Mouse (Mus musculus): ENCODE measurements around the gene Tcp11l2.

Gene Tcp11l2

GRCm38 (mm10) chr10:84600136-84600535 lies 23.7 kb downstream of the Tcp11l2 start:
- no peak for DNase-seq (ENCODE audit: low spot score)

- no peak for DNase-seq (ENCODE audit: low spot score)
Measured at GRCm38 (mm10) chr10:84604335-84604734, 27.9 kb downstream of the Tcp11l2 start.

GRCm38 (mm10) chr10:84608361-84608760 lies 31.9 kb downstream of the Tcp11l2 start:
- DNase-seq (ENCODE audit: low spot score) = no peak

GRCm38 (mm10) chr10:84610324-84610723 lies 33.9 kb downstream of the Tcp11l2 start:
- no peak for DNase-seq (ENCODE audit: low spot score)

- no peak for DNase-seq (ENCODE audit: low spot score)
Measured at GRCm38 (mm10) chr10:84610783-84611182, 34.4 kb downstream of the Tcp11l2 start.

- DNase-seq (ENCODE audit: low spot score) = no peak
Measured at GRCm38 (mm10) chr10:84611664-84612063, 35.2 kb downstream of the Tcp11l2 start.

GRCm38 (mm10) chr10:84612281-84612680 lies 35.9 kb downstream of the Tcp11l2 start:
- no peak for DNase-seq (ENCODE audit: low spot score)

GRCm38 (mm10) chr10:84613366-84613765 lies 36.9 kb downstream of the Tcp11l2 start:
- DNase-seq (ENCODE audit: low spot score) = no peak

- no peak for DNase-seq (ENCODE audit: low spot score)
Measured at GRCm38 (mm10) chr10:84615076-84615475, 38.6 kb downstream of the Tcp11l2 start.

GRCm38 (mm10) chr10:84621826-84622790 lies 45.7 kb downstream of the Tcp11l2 start, which contains the start of gene Polr3b:
Polr3b (plus strand) TSS chr10:84622292.
- peak; percentile 90 for DNase-seq (ENCODE audit: low spot score)

- no peak for DNase-seq (ENCODE audit: low spot score)
Measured at GRCm38 (mm10) chr10:84631182-84631581, 54.8 kb downstream of the Tcp11l2 start.

- no peak for DNase-seq (ENCODE audit: low spot score)
Measured at GRCm38 (mm10) chr10:84632005-84632404, 55.6 kb downstream of the Tcp11l2 start.

- no peak for DNase-seq (ENCODE audit: low spot score)
Measured at GRCm38 (mm10) chr10:84636656-84637055, 60.2 kb downstream of the Tcp11l2 start.

GRCm38 (mm10) chr10:84638382-84638781 lies 62.0 kb downstream of the Tcp11l2 start:
- DNase-seq (ENCODE audit: low spot score) = no peak

- no peak for DNase-seq (ENCODE audit: low spot score)
Measured at GRCm38 (mm10) chr10:84639525-84640287, 63.3 kb downstream of the Tcp11l2 start.

GRCm38 (mm10) chr10:84640861-84641260 lies 64.4 kb downstream of the Tcp11l2 start:
- DNase-seq (ENCODE audit: low spot score) = no peak

GRCm38 (mm10) chr10:84641576-84641975 lies 65.2 kb downstream of the Tcp11l2 start:
- DNase-seq (ENCODE audit: low spot score) = no peak

- DNase-seq (ENCODE audit: low spot score) = no peak
Measured at GRCm38 (mm10) chr10:84645940-84646339, 69.5 kb downstream of the Tcp11l2 start.

GRCm38 (mm10) chr10:84646506-84647102 lies 70.2 kb downstream of the Tcp11l2 start:
- no peak for DNase-seq (ENCODE audit: low spot score)

- DNase-seq (ENCODE audit: low spot score) = no peak
Measured at GRCm38 (mm10) chr10:84647264-84647663, 70.8 kb downstream of the Tcp11l2 start.

GRCm38 (mm10) chr10:84648911-84649310 lies 72.5 kb downstream of the Tcp11l2 start:
- DNase-seq (ENCODE audit: low spot score) = no peak

- DNase-seq (ENCODE audit: low spot score) = no peak
Measured at GRCm38 (mm10) chr10:84654029-84654428, 77.6 kb downstream of the Tcp11l2 start.

All from urinary bladder, postnatal 25 days (tissue).